Mouse (Mus musculus) CD4-positive helper T cell, adult 2 months (primary cell): ENCODE measurements around the gene Zyg11b.
A peak's percentile ranks its signal among the peaks of the same experiment; 100 is the strongest.

Experiments
- DNase-seq: peaks from one replicate; pipeline ENCODE4 v3.0.0-alpha.2; 2012; ENCODE audit warnings: low read depth, missing footprints, low spot score

Gene Zyg11b

DNA sequence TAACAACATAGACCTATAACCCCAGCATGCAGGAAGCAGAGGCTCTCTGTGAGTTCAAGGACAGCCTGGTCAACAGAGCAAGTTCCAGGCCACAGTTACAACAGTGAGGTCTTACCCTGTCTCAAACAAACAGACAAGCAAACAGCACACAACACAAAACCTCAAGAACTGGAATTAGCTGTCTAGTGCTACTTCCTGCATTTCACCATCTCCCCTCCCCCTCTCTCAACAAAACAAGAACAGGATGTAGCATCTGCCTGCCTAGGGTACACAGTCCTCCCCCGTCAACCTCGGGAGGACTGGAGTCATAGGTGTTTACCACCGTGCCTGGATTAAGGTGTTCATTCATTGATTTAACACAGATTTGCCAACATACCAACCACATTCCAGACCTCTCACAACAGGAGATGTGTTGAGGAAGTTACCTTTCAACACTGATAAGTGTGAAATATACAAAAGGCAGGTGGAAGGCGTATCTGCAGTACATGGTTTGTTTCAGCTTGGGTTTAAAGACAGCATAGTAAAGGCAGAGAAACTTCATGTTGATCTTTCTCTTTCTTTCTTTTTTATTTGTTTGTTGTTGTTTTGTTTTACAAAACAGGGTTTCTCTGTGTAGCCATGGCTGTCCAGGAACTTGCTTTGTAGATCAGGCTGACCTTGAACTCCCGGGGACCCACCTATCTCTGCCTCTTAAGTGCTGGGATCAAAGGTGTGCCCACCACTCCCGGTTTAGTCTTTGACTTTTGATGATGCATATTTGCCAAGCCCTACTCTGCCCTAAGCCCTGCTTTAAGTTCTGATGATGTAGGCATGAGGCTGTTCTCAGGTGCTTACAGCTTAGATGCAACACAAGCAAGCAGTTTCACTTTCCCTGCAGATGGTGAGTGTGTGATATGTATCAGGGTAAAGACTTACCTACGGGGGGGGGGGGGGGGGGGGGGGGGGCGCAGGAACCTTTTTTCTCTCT lies 18.0 kb upstream of the Zyg11b start:
- DNase-seq: peak; percentile 90

DNA sequence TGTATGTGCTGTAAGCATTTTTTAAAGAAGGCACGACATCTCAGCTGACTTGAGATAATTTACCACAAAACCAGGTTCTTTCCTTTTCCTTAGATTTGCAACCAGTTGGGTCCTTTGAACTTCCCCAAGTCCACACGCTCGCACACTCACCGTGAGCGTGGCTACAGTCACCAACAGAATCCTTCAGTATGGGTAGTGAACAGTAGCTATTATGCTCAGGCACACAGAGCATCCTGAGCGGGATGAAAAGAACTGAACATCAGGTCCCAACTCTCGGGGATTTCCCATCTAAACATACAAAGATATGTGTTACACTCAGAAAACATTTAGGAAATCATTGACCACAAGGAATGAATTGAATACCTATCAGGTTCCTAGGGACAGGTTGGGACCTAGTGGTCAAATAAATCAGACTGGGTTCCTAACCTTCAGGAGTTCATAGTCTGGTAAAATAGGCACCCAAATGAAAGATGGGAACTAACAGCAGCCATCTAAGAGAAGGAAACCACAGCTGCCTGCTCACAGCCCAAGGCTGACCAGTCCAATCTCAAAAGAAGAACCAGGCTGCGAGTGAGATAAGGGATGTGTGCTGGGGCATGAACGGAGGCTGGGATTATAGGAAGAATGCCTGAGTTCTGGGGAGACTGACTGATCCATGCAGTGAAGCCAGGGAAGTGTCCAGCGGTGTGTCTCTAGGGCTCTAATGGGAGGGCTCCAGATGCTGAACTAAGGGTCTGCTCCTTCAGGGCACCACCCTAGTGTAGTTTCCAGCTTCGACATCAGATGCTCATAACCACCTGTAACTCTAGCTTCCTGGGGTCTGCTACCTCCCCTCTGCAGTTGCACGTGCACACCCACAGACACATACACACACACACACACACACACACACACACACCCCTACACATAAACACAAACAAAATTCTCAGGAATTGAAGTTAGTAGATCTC lies 17.0 kb upstream of the Zyg11b start:
- peak; percentile 57 for DNase-seq

DNA sequence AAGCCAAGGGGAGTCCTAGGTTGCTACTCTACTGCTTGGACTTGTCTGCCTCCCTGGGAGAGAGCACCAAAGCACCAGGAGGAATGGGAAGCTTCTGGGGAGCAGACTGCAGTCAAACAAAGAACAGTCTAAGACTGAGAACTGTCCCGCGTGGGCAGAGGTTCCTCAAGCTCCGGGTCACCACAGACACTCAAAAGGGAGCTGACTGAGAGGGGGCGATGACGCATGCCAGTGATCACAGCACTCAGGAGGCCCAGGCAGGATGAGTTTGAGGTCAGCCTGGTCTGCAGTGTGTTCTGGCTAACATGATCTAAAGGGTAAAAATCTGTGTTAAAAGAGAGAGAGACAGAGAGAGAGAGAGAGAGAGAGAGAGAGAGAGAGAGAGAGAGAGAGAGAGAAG lies 13.1 kb upstream of the Zyg11b start:
- DNase-seq: peak; percentile 52

DNA sequence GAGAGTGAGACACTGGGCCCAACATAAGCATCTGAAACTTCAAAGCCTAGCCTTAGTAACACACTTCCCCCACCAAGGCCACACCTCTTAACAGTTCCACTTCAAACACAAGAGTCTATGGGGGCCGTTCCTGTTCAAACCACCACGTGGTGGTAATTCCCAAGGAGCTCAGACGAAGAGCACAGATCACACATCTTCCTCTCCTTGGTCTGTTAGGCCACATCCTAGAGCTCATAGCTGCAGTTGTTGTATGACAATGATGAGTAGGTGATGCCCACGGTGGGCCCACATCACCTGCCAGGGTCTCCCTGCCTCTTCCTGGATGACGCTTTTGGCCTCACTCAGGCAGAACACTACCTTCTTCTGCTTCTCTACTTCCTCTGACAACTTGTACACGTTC lies 9.8 kb upstream of the Zyg11b start:
- DNase-seq: peak; percentile 73

DNA sequence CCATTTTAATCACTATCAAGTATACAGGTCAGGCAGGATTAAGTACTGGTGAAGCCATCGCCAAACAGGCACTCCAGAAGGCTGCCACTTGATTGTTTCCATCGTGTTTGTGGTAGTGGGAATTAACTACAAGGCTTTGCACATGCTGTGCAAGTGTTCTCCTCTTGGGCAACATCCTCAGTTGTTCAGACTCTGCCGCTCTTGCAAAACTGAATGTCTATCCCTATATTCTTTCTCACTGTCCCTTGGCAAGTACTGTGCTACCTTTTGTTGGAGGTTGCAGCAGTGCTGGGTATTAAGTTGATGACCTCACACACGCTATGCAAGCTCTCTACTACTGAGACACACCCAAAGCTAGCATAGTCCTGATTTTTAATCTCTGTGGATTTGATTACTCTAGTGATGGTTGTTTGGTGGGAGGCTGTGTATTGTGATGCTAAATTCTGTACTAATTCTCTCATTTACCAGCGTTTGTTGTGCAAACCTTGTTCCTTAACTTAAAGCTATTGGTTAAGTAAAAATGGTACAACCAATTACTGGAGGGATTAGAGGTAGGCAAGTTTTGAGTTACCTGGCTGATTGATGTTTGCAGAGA lies 1.5 kb upstream of the Zyg11b start:
- DNase-seq: no peak

DNA sequence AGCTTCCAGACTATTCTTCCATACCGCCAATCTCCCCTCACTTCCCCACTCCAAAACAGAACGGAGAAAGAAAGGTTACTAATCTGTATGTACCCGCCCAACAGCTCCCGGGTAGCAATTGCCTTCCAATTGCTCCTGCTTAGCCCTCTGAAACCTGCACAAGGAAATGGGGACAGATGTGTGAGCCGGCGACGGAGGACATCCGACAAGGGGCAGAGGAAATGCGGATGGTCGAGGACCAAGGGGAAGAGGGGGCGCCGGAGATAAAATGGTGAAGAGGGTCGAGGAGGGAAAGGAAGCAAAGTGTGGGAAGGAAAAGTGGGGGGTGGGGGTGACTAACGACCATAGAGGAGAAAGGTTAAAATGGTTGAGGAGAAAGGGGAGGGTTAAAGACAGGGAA lies 630 bp downstream of the Zyg11b start:
- no peak for DNase-seq

DNA sequence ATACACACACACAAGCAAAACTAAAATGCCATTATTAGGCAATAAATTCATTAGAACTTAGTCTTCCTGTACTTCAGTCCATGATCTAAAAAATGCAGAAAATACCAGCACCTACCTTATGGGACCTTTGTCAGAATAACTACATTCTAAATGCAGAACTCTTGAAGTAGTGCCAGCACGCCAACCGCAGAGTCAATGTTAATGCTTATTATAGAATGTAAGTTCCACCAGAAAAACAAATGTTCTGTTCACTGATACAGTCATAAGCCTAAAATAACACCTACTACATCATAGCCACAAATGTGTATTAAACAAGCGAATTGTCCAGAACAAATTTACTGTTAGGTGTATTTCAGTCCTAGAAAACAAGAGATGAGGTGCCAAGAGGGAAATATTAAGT lies 23.9 kb downstream of the Zyg11b start:
- DNase-seq: no peak

DNA sequence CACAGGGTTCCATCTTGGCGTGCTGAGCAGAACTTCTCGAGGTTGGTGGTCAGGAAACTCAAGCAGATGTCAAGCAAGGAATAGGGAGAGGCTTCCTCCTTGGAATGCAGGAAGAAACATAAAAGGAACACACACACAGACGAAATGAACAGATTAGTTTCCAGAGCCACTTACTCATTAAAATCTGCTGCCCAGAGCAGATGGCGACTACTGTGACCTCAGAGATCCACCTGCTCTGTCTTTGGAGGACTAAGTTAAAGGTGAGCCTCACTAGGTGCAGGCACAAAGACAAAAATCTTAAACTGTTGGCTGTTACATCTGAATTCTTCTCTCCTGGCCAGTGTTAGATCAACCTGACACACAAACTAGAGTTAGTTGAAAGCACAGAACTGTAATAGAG lies 28.6 kb downstream of the Zyg11b start:
- DNase-seq: no peak

DNA sequence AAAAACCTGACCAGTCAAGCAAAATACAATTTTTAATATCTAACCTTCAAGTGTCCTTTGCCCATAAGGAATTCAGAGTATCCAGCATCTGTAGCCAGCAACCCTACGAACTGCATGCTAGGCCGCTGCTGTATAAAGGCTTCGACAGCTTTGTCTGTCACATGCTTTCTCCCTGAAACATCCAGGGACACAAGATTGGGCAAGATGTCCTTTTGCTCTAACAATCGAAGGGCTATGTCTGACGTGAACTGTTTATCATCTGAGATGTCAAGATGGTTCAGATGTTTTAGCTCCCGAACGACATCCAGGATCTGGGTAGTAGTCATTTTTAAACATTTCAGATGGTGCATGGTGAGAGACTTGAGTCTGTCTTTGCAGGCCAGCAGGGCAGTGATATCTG lies 35.1 kb downstream of the Zyg11b start:
- DNase-seq: no peak

DNA sequence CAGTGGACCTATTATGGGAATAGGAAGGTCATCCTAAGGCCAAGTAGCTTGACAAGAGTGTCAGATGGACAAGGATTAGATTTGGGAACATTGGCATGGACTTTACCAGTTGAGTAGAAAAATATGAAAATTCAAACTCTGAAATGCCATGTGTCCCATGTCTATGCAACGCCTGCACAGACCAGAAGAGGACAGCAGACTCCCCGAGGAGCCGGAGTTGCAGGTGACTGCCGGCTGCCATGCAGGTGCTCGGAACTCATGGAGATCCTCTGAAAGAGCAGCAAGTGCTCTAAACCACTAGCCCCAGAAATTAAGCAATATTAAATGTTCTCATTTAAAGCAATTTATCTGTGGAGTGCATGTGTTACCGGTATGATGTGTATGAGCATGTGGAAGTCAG lies 47.6 kb downstream of the Zyg11b start:
- peak; percentile 7 for DNase-seq

DNA sequence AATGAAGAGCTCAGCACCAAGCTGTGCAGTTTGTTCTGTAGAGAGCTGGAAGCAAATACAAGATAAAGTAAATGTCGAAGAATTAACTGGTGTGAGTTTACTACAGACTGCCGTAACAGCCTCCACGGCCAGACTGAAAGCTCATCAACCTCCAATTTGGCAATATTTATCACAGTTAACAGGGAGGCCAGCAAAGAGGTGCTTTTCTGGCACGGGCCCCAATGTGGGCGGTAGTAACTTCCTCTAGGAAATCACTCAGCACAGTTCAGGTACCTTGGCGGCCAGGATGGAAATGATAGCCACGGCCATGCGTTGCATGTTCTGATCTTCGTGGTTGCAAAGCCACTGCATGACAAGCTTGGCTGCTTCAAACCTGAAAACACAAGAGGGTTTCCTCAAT lies 50.4 kb downstream of the Zyg11b start:
- DNase-seq: no peak

DNA sequence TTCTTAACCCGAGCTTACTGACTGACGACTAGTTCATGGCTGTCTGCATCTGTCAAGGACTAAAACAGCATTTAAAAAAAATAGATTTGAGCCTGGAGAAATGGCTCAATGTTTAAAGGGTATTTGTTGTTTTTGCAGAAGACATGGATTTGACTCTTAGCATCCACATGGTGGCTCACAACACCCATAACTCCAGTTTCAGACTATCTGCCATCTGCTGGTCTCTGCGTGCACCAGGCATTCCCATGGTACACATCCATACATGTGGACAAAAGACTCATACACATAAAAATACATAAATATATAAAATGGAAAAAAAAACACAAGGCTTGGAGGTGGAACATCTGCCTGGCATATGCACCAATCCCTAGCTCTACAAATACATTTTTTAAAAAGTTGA lies 51.6 kb downstream of the Zyg11b start:
- no peak for DNase-seq

DNA sequence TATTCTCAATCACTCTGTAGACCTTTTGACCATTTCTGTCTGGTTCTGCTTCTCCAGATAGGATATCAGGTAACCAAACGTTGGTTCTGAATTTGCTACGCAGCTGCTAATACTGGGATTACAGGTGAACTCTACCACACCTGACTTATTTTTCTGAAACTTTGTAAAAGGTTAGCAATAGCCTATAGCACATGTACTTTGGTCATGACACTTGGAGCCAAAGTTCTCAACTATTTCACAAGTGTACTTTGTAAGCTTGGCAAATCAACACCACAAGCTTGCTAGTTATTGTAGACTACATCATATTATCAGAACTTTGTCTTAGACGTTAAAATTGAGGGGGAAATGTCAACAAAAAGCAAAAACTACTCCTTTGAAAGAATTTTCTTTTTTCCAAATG lies 67.2 kb downstream of the Zyg11b start:
- no peak for DNase-seq

DNA sequence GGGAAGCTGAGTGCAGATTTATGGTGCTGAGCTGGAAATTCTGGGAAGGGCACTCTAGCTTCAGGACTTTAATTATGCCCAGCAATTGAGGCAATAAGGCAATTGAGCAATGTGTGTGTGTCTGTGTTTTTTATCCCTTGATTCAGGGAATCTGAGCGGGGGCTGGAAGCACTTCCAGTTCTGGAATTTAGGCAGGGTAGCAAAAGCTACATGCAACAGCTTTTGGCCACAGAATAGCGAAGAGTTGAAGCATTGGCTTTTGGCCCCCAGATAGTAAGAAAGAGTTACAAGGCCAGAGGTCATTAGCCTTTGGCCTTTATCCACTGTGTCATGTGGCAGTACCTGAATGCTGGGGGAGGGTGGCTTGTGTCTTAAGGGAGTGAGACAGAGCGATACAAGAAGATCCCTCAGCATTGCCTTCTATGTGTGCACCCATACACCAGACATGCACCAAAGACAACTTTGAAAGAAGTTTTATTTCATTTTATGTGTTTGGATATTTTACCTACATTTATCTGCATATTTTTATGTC lies 75.5 kb downstream of the Zyg11b start:
- DNase-seq: no peak

DNA sequence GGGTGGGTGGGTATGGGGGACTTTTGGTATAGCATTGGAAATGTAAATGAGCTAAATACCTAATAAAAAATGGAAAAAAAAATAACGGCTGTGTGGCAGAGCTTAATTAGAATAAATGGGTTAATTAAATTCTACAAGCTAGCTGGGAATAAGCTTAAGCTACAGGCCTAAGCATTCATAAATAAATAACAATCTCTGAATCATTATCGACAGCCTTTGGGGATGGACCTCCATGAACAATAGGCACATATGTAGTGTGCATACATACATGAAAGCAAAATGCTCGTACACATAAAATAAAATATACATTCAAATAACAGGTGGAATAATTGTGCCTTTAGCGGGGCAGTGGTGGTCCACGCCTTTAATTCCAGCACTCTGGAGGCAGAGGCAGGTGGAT lies 78.4 kb downstream of the Zyg11b start:
- no peak for DNase-seq

DNA sequence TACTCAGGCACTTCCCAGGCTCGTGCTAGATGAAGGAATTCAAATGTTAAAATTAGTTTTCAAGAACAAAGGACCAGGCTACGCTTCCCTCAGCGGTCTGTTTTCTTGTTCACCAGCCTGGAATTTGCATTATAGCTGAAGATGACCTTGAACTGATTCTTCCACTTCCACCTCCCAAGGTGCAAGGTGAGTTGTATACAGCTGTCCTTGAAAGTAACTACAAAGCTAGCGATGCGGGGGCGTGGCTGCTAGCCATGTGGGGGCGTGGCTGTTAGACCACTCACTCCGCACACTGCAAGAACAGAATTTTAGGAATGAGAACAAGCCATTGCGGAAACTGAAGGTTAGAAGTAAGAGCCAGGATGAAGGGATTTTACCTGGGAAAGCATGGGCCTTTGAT lies 81.9 kb downstream of the Zyg11b start:
- no peak for DNase-seq

DNA sequence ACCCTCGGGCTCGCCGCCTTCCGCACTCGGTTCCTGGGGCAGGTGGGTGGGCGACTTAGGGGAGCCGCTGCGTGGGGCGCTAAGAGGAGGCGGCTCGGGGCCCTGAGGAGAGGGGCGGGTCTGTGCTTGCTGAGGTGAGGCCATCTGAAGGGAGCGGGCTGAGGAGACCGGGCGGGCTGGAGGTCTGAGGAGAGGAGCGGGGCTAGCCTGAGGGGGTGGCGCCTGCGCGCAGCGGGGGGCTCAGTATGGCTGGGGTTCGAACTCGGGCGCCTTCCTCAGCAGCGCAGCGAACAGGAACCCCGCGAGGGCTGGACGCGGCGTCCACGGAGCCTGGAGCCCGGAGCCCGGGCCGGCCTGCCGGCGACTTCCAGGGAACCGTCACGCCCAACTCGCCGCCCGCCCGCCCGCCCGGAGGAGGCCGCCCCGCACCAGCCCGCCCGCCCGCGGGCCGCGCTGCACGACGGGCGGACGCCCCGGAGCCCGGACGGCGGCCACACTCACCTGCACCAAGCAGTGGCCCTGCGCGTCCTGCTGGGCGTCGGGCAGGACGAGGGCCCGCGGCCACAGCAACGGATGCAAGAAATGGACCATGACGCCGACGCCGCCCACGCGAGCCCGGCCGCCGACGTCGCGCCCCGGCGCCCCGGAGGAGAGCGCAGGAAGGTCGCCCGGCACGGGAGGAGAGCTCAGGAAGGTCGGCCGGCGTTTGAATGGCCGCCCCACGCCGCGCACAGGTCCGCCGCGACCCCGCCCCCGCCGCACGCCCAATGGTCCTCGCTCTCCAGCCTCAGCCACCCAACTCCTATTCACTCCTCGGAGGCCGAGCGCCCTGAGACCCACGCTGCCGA lies 83.3 kb downstream of the Zyg11b start, which contains the start of gene Zyg11a:
Zyg11a (minus strand) TSS at position 717 of the 848 bp plus-strand sequence.
- DNase-seq: peak; percentile 15

DNA sequence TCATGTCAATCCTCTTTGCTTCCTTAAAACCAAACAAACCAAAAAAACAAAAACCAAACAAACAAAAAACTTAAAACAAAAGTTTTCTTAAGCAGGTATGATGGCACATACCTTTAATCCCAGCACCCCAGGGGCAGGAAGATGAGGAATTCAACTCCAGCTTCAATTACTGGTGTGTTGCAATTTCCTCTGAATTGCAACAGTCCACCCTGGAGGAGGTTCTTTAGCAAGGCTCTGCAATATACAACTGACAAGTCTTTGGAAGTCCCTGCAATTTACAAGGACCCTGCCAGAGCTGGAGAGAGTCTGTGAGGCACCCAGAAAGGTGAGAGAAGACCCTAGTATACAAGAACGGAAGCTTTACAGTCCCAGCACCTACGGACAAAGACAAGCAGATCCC lies 87.9 kb downstream of the Zyg11b start:
- no peak for DNase-seq

DNA sequence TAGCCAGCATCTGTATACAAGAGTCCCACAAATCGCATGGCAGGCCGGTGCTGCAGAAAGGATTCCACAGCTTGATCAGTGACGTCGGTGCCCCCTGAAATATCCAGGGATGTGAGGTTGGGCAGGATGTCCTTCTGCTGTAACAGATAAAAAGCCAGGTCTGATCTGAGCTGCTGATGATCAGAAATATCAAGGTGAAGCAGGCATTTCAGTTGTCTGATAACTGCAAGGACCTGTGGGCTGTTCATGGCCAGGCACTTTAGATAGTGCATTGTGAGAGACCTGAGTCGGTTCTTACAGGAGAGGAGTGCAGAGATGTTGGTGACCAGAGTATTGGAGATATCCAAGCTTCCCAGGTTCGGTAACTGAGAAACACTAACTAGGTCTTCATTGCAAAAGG lies 96.3 kb downstream of the Zyg11b start:
- no peak for DNase-seq

DNA sequence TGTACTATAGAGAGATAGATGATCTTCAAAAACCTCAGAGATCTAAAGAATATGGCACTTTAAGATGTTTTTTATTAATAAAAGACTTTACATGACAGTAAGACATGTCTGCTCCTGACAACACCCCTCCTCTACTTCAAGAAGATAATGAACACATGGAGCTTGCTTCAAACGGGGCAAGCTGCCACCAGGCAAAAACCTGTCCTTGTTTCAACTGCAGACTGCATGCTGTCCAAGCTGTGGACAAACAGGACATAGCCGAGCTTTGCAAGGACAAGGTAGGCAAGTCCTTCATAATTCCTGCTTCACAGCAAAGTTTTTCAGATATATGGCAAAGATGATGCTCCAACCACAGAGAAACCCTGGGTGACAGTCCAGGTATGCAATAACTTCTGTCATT lies 101.7 kb downstream of the Zyg11b start:
- DNase-seq: no peak
